Mouse (Mus musculus): ENCODE measurements around the gene Pygb. TPM values are rescaled to one million over a fixed set of nuclear protein-coding genes. Genes with fewer than 3 reads are reported as not detected.

Pygb gene
- polyA plus RNA-seq, 1 experiment: 10.3 TPM

DNA sequence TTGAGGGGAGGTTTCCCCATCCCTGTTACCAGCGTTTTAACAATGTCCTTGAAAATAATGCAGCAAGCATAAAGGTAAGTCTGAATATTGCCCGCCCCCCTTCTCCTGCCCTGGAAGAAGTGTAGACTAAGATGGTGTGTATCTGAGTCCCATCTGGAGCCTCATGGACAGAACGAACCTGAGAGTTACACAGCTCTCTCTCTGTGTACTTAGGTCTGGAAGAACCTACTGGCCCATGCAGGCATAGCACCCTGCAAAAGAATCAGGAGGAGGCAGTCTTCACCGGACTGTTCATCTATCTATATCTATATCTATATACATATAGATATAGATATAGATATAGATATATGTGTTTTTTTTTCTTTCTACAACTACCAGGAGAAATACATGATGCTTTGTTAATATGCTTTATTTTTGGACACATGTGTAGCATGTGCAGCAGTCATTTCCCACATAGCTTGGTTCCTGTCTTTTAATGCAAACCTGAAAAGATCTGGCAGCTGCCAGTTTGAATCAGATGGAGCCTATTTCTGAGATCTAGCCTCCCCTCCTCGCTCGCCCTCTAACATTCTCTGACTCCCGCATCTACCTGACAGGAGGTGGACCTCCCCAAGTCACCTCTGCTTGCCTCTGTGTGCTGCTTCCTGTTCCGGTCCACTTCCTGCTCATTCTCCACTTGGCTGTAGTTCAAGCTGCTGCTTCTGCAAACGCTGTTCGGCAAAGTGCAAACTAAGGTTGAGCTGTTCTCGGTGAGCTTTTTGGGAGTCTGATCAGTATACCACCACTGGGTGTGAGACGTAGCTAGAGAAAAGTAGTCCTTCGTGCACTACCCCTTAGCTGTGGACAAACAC, 36.2 kb upstream of the Pygb start:
- WGBS: 14% methylated on average over 13 of the region's 13 CpGs
- Histone ChIP-seq H3K27ac (ENCODE audit: control insufficient read depth, insufficient read depth, low read depth, low read length, poor library complexity) (no peak overlapping the region), H3K4me3 (replicated peaks; ENCODE audit: control insufficient read depth, low read depth, low read length) (peak overlapping the region; percentile 37), H3K4me1 (ENCODE audit: control insufficient read depth, insufficient read depth, low read length) (peaks cover 1% of the 10 kb centered on the region; the same call in 1 of the 2 replicates)
- no peak for TF ChIP-seq POLR2A (IDR thresholded peaks at IDR 0.05; ENCODE audit: borderline replicate concordance, control insufficient read depth, low read depth, low read length)
- no peak for TF ChIP-seq CTCF (IDR thresholded peaks at IDR 0.05; ENCODE audit: control insufficient read depth, insufficient read depth, low read length)

DNA sequence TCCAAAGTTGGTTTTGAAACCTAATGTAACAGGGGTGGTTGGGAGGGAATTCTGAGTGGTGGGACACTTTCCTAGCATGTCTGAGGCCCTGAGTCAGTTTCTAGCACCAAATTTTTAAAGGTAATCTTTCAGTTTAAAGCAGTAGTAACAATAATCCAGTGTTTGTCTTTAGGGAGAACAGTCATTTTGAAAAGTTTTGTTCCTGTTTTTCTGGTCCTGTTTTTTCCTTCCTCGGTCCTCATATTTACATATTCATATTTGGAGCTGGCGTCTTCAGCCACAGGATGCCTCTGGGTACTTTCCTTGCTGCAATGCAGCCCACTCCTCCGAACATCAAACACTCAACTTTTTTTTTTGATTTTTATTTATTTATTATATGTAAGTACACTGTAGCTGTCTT, 31.5 kb upstream of the Pygb start:
- 75% methylated on average over 3 of the region's 3 CpGs for WGBS
- TF ChIP-seq POLR2A (IDR thresholded peaks at IDR 0.05; ENCODE audit: borderline replicate concordance, control insufficient read depth, low read depth, low read length) (no peak), CTCF (IDR thresholded peaks at IDR 0.05; ENCODE audit: control insufficient read depth, insufficient read depth, low read length) (no peak)
- Histone ChIP-seq H3K4me3 (replicated peaks; ENCODE audit: control insufficient read depth, low read depth, low read length) (no peak overlapping the region), H3K4me1 (ENCODE audit: control insufficient read depth, insufficient read depth, low read length) (no peaks in the 10 kb centered on the region; the same call in 1 of the 2 replicates), H3K27ac (ENCODE audit: control insufficient read depth, insufficient read depth, low read depth, low read length, poor library complexity) (no peak overlapping the region)

DNA sequence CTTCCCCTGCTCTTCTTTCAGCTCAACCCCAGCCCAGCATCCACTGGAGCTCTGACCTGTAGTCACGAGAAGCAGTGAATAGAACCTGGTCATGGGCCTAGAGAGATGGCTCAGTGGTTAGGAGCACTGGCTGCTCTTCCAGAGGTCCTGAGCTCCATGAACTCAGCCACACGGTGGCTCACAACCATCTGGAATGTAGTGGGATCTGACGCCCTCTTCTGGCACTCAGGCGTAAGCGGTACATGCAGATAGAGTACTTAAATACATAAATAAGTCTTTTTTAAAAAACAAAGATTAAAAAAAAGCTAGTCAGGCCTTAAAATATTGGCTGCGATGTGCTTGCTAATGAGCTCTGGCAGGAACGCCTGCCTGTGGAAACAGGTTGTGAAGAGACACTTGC, 25.1 kb upstream of the Pygb start:
- Histone ChIP-seq H3K27ac (ENCODE audit: control insufficient read depth, insufficient read depth, low read depth, low read length, poor library complexity) (no peak overlapping the region), H3K4me3 (replicated peaks; ENCODE audit: control insufficient read depth, low read depth, low read length) (no peak overlapping the region), H3K4me1 (ENCODE audit: control insufficient read depth, insufficient read depth, low read length) (no peaks in the 10 kb centered on the region)
- WGBS: 84% methylated on average over 7 of the region's 7 CpGs
- TF ChIP-seq CTCF (IDR thresholded peaks at IDR 0.05; ENCODE audit: control insufficient read depth, insufficient read depth, low read length) (no peak), POLR2A (IDR thresholded peaks at IDR 0.05; ENCODE audit: borderline replicate concordance, control insufficient read depth, low read depth, low read length) (no peak)

DNA sequence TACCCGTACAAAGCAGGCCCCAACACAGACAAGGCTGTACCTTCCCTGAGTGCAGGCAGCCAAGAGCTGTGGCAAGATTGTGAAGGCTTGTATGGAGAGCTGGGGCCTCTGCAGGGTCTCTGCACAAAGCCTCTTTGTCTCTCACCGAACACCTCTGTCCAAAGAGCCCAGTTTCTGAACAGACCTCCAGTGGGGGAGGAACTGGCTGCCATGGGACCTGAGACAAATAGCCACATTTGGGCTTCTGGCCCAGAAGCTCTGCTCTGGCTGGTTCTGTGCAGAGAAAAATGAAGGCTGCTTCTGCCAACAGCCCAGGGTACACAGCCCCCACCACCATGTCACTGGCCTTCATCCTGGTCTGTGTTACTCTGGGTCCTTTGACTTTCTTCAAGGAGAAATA, 20.9 kb upstream of the Pygb start:
- no peak overlapping the region for H3K4me3 ChIP-seq (replicated peaks; ENCODE audit: control insufficient read depth, low read depth, low read length)
- H3K27ac ChIP-seq (ENCODE audit: control insufficient read depth, insufficient read depth, low read depth, low read length, poor library complexity): no peak overlapping the region
- TF ChIP-seq POLR2A (IDR thresholded peaks at IDR 0.05; ENCODE audit: borderline replicate concordance, control insufficient read depth, low read depth, low read length) (no peak), CTCF (IDR thresholded peaks at IDR 0.05; ENCODE audit: control insufficient read depth, insufficient read depth, low read length) (no peak)
- no peaks in the 10 kb centered on the region for H3K4me1 ChIP-seq (ENCODE audit: control insufficient read depth, insufficient read depth, low read length)
- WGBS: 80% methylated on average over 2 of the region's 2 CpGs

DNA sequence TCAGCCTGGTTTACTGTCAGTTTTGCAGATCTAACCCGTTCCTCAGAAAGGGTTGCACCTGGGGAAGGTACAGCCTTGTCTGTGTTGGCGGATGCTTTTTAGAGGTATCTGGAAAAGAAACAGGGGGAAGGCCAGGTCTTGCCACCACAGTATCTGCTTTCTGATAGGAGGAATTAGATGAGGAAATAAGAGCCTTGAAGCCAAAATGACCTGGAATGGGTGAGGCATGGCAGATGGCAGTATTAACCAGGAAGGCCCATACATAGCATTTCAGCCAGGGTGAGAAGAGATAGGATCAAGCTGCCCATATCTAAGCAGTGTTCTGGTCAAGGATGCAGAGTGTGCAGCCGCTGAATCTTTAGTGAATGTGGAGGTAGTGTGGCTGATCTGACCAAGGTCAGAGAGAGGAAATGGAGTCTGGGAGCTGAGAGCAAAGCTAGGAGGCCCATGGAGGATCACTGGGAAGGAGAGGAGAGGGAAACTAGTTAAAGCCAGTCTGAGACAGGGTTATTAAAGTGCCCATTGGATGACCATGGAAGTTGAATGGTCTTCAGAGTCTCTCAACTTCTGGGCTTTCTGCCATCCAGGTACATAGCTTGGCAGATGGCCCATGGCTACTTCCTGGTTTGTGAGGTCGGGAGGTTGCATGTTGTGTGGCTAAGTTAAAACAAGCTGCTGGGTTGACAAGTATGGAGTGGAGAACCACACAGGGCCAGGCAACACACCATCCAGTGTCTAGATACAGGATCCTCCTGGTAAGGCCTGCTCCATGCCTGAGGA, 20.3 kb upstream of the Pygb start:
- no peaks in the 10 kb centered on the region for H3K4me1 ChIP-seq (ENCODE audit: control insufficient read depth, insufficient read depth, low read length)
- TF ChIP-seq CTCF (IDR thresholded peaks at IDR 0.05; ENCODE audit: control insufficient read depth, insufficient read depth, low read length) (no peak), POLR2A (IDR thresholded peaks at IDR 0.05; ENCODE audit: borderline replicate concordance, control insufficient read depth, low read depth, low read length) (no peak)
- 73% methylated on average over 4 of the region's 4 CpGs for WGBS

DNA sequence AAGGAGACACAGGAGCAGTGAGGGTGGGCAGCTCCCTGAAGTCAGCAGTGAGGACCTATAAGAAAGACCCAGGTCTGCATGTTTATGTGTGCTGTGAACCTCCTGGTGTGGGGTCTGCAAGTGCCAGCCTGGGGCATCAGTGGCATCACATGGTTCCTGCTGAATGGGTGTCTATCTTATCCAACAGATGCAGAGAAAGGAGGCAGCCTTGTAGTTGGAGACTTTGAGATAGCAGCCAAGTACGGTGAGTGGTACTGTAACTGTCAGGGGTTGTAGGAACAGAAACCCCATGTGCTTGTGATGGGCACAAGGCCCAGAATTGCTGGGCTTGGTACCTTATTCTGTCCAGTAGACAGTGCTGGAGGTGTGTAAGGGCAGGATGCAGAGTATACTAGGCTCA, 17.9 kb upstream of the Pygb start:
- Histone ChIP-seq H3K4me1 (ENCODE audit: control insufficient read depth, insufficient read depth, low read length) (no peaks in the 10 kb centered on the region; the same call in 1 of the 2 replicates), H3K27ac (ENCODE audit: control insufficient read depth, insufficient read depth, low read depth, low read length, poor library complexity) (no peak overlapping the region), H3K4me3 (replicated peaks; ENCODE audit: control insufficient read depth, low read depth, low read length) (no peak overlapping the region)
- WGBS: 58% methylated on average over 1 of the region's 1 CpGs
- TF ChIP-seq POLR2A (IDR thresholded peaks at IDR 0.05; ENCODE audit: borderline replicate concordance, control insufficient read depth, low read depth, low read length) (no peak), CTCF (IDR thresholded peaks at IDR 0.05; ENCODE audit: control insufficient read depth, insufficient read depth, low read length) (no peak)

More for the DNA sequence above, 20.3 kb upstream of the Pygb start:
- Histone ChIP-seq H3K4me3 (replicated peaks; ENCODE audit: control insufficient read depth, low read depth, low read length) (no peak overlapping the region), H3K27ac (ENCODE audit: control insufficient read depth, insufficient read depth, low read depth, low read length, poor library complexity) (no peak overlapping the region)

DNA sequence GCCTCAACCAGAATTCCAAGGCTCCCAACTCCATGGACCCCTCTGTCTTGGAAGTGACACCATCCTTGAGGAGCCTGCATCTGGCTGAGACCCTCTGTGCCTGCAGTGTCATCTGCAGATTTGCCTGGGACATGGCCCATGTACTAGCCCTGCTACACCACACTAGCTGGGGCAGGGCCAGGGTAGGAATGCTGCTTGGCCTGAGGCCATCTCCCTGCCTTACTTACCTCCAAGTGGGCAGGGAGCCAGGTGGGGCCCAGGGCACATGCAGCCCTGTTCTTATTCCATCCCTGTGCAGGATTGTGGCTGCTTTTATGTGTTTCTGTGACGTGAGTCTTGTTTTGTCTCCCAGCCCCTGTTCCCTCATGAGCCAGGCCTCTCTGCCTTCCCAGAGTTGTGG, 15.8 kb upstream of the Pygb start:
- Histone ChIP-seq H3K4me1 (ENCODE audit: control insufficient read depth, insufficient read depth, low read length) (no peaks in the 10 kb centered on the region; the same call in 1 of the 2 replicates), H3K4me3 (replicated peaks; ENCODE audit: control insufficient read depth, low read depth, low read length) (no peak overlapping the region), H3K27ac (ENCODE audit: control insufficient read depth, insufficient read depth, low read depth, low read length, poor library complexity) (no peak overlapping the region)
- 78% methylated on average over 1 of the region's 1 CpGs for WGBS
- TF ChIP-seq CTCF (IDR thresholded peaks at IDR 0.05; ENCODE audit: control insufficient read depth, insufficient read depth, low read length) (no peak), POLR2A (IDR thresholded peaks at IDR 0.05; ENCODE audit: borderline replicate concordance, control insufficient read depth, low read depth, low read length) (no peak)

DNA sequence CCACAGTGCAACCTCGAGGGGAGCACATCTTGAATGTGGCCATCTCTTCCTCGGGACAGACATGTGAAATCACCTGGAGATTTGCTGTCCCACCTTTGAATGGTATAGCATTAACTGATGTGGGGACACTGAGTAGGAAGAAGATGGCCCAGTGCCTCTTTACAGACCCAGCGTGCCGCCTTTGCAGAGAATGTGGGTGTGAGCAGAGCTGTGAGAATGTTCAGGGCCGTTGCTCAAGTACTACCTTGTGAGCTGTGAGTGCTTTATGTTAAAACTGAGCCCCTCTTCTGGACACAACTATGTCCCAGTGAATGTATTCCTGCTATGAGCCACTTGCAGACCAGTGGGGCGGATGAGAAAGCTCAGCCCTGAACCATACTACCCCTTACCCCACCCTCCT, 15.4 kb upstream of the Pygb start:
- TF ChIP-seq CTCF (IDR thresholded peaks at IDR 0.05; ENCODE audit: control insufficient read depth, insufficient read depth, low read length): no peak
- TF ChIP-seq POLR2A (IDR thresholded peaks at IDR 0.05; ENCODE audit: borderline replicate concordance, control insufficient read depth, low read depth, low read length): no peak
- no peaks in the 10 kb centered on the region; the same call in 1 of the 2 replicates for H3K4me1 ChIP-seq (ENCODE audit: control insufficient read depth, insufficient read depth, low read length)
- no peak overlapping the region for H3K27ac ChIP-seq (ENCODE audit: control insufficient read depth, insufficient read depth, low read depth, low read length, poor library complexity)
- H3K4me3 ChIP-seq (replicated peaks; ENCODE audit: control insufficient read depth, low read depth, low read length): no peak overlapping the region
- WGBS: 82% methylated on average over 6 of the region's 6 CpGs
